Mouse (Mus musculus): ENCODE measurements at regions not wholly inside any gene's neighbourhood (a gene's known extent, or its start where the extent isn't known, plus 50 kb on each side); places are given as distances from the start of the nearest gene placed in this dataset.

DNA sequence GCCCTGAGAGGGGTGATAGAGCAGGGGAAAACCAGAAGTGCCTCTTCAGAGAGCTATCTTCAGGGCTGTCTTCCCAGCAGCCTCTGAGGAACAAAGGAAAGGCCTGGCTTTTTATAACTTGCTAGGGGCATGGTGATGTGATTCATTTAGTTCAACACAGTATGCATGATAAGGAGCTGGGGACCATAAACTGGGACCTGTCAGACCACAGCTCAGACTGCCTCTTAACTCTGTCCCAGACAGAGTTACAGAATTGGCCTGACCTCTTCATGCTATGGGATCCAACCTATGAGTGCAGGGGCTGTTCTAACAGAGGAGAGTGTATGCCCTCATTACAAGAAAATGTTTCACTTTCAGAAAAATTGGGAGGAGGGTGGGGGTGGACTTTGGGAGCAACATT is 59.3 kb upstream of the Il12b start:
- DNase-seq (ENCODE audit: low spot score): no peak
- Histone ChIP-seq H3K36me3 (replicated peaks) (no peaks in the 10 kb centered on the region), H3K27ac (replicated peaks) (no peak overlapping the region), H3K9me3 (no peaks in the 10 kb centered on the region), H3K4me1 (no peaks in the 10 kb centered on the region), H3K27me3 (replicated peaks; ENCODE audit: low read depth, poor library complexity, severe bottlenecking) (no peaks in the 10 kb centered on the region), H3K4me3 (no peak overlapping the region)

- 83% methylated on average over 3 of the region's 3 CpGs for WGBS
- H3K27me3 ChIP-seq (replicated peaks; ENCODE audit: low read depth, poor library complexity, severe bottlenecking): no peaks in the 10 kb centered on the region
- no peak overlapping the region for H3K4me3 ChIP-seq
- H3K27ac ChIP-seq (replicated peaks): no peak overlapping the region
- H3K4me1 ChIP-seq: no peaks in the 10 kb centered on the region
- no peaks in the 10 kb centered on the region for H3K36me3 ChIP-seq (replicated peaks)
- no peak for DNase-seq (ENCODE audit: low spot score)
- H3K9me3 ChIP-seq: no peaks in the 10 kb centered on the region
These were observed 51.6 kb upstream of the Il12b start for GRCm38 (mm10) chr11:44348308-44348707.

DNA sequence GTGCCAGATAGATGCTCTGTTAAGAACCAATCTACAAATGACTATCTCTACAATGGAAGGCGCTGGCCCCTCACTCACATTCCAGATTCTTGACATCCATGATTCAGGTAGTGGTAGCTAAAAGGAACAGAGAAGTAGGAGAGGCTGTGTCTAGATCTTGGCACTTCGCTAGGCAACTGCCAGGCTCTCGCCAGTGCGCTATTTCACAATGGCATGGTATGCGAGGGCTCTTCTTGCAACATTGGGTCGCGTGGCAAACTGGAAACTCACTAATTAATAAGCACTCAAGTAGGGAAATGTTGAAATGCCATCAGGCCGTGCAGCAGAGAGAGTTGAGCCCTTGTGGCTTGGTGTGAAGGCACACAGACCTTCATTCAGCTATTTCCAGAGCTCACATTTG is 50.3 kb upstream of the Il12b start:
- DNase-seq (ENCODE audit: low spot score): no peak
- Histone ChIP-seq H3K4me1 (no peaks in the 10 kb centered on the region), H3K4me3 (no peak overlapping the region), H3K36me3 (replicated peaks) (no peaks in the 10 kb centered on the region), H3K27ac (replicated peaks) (no peak overlapping the region), H3K27me3 (replicated peaks; ENCODE audit: low read depth, poor library complexity, severe bottlenecking) (no peaks in the 10 kb centered on the region), H3K9me3 (no peaks in the 10 kb centered on the region)
- 84% methylated on average over 8 of the region's 8 CpGs for WGBS

Data from embryonic facial prominence, embryonic 10.5 days (tissue).